Mouse (Mus musculus) hindbrain, embryonic 13.5 days (tissue): ENCODE measurements around the gene Kctd11. TPM values are rescaled to one million over a fixed set of nuclear protein-coding genes. Genes with fewer than 3 reads are reported as not detected.
A peak's percentile ranks its signal among the peaks of the same experiment; 100 is the strongest.

Source experiments
- ATAC-seq: fragments of 200-750 bp; cut with Nextera tagmentation; 2 replicates; pipeline ENCODE4 v1.8.0; 2017; ENCODE audit warnings: moderate TSS enrichment; ENCODE audit not compliant: low FRiP score
- H3K27ac ChIP-seq: fragments of 300-500 bp; sonication (generic); 2 replicates; pipeline ENCODE4 v1.5.1; 2015; ENCODE audit warnings: inconsistent platforms, mild to moderate bottlenecking, moderate library complexity
- H3K27me3 ChIP-seq: fragments of 300-500 bp; sonication (generic); 2 replicates; pipeline ENCODE4 v1.6.1; 2015; ENCODE audit warnings: mild to moderate bottlenecking, inconsistent platforms
- H3K36me3 ChIP-seq: fragments of 300-500 bp; sonication (generic); 2 replicates; pipeline ENCODE4 v1.6.1; 2015; ENCODE audit warnings: mild to moderate bottlenecking, inconsistent platforms
- H3K4me1 ChIP-seq: fragments of 300-500 bp; sonication (generic); replicated peaks from 2 replicates; pipeline ENCODE4 v1.6.1; 2015; ENCODE audit warnings: inconsistent platforms
- H3K4me2 ChIP-seq: fragments of 300-500 bp; sonication (generic); 2 replicates; pipeline ENCODE4 v1.6.1; 2015; ENCODE audit warnings: inconsistent platforms, mild to moderate bottlenecking, moderate library complexity
- H3K4me3 ChIP-seq: fragments of 300-500 bp; sonication (generic); 2 replicates; pipeline ENCODE4 v1.5.1; 2015; ENCODE audit warnings: mild to moderate bottlenecking, inconsistent platforms
- H3K9ac ChIP-seq: fragments of 300-500 bp; sonication (generic); 2 replicates; pipeline ENCODE4 v1.6.1; 2015; ENCODE audit warnings: mild to moderate bottlenecking, inconsistent platforms
- H3K9me3 ChIP-seq: fragments of 300-500 bp; sonication (generic); 2 replicates; pipeline ENCODE4 v1.6.1; 2016; ENCODE audit warnings: inconsistent platforms
- WGBS: fragments of 180-500 bp; shearing (Covaris S2); methylation state at CpG from one replicate; pipeline ENCODE4 v1.1.7; 2015; 5-methylcytosine and 5-hydroxymethylcytosine counted together
- polyA plus RNA-seq: library from polyadenylated mRNA; unstranded; fragments of >200 nt; fragmentation: Nextera tagmentation; extraction: Ambion mirVana; gene quantifications from 2 replicates; pipeline ENCODE4 v1.2.1, GENCODE M21; 2015

Gene Kctd11
- polyA plus RNA-seq, 1 experiment from 2014 or later, result 2.5 TPM

DNA sequence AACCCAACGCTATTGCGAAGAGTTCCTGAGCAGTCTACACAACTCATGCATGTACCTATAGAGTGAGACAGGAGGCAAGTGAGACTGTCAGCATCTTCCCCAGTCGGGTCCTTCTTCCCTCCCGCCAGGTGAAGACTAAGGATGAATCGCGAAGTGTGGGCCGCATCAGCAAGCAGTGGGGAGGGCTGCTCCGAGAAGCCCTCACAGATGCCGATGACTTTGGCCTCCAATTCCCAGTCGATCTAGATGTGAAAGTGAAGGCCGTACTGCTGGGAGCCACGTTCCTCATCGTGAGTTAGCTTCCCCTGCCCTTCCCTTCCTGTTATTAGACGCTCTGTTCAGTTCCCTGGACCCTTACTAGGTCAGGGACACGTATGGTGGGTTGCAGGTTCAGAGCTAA is 31.3 kb downstream of the Kctd11 start:
- Histone ChIP-seq H3K9me3 (no peaks in the 10 kb centered on the region), H3K36me3 (peaks cover 49% of the 10 kb centered on the region), H3K27ac (no peak overlapping the region), H3K27me3 (no peaks in the 10 kb centered on the region), H3K4me2 (no peak overlapping the region), H3K4me3 (no peak overlapping the region), H3K4me1 (peaks cover 45% of the 10 kb centered on the region), H3K9ac (no peak overlapping the region)
- WGBS, result 95% methylated on average over 15 of the region's 15 CpGs
- ATAC-seq, result no peak

DNA sequence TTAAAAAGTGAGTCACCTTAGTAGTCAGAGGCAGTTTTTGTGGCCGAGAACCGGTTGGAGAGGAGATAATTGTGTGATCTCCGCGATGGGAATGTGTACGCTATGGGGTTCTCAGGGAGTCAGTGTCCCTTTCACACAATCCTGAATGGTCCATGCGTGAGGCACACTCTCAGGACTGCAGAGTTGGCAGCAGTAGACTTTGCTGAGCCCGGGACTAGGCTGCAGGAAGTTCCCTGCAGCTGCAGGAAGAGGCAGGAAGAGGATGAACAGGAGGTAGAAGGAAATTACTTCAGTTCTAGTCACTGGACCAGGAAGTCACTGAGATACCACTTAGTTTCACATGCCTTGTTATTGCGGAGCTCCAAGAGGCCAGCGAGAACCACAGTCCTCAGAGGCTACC is 32.1 kb downstream of the Kctd11 start:
- Histone ChIP-seq H3K9me3 (no peaks in the 10 kb centered on the region), H3K27me3 (no peaks in the 10 kb centered on the region), H3K4me2 (no peak overlapping the region), H3K9ac (no peak overlapping the region), H3K4me1 (peaks cover 45% of the 10 kb centered on the region), H3K27ac (no peak overlapping the region; the same call in 1 of the 2 replicates), H3K4me3 (no peak overlapping the region), H3K36me3 (peaks cover 49% of the 10 kb centered on the region)
- no peak for ATAC-seq
- WGBS, result 91% methylated on average over 9 of the region's 9 CpGs

DNA sequence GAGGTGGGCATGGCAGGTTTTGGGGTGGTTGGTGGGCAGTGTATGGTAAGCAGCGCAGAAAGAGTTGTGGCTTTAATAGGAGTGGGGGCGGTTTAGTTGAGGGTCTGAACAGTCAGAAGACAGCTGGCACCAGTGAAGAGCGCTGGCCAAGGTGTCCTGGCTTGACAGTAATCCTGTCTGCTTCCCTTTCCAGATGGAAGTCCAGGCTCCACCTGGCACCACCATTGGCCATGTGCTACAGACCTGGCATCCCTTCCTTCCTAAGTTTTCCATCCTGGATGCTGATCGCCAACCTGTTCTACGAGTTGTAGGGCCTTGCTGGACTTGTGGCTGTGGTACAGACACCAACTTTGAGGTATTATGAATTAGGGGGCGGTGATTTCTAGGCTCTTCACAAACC is 33.2 kb downstream of the Kctd11 start:
- peaks cover 49% of the 10 kb centered on the region for H3K36me3 ChIP-seq
- no peaks in the 10 kb centered on the region for H3K9me3 ChIP-seq
- H3K27me3 ChIP-seq, result no peaks in the 10 kb centered on the region
- peak overlapping the region; percentile 74 for H3K4me3 ChIP-seq
- H3K4me1 ChIP-seq, result peaks cover 45% of the 10 kb centered on the region
- ATAC-seq, result no peak
- WGBS, result 96% methylated on average over 6 of the region's 6 CpGs
- peak overlapping the region; percentile 90 for H3K9ac ChIP-seq
- H3K27ac ChIP-seq, result peak overlapping the region; percentile 98; the same call in 1 of the 2 replicates
- peak overlapping the region; percentile 92 for H3K4me2 ChIP-seq

DNA sequence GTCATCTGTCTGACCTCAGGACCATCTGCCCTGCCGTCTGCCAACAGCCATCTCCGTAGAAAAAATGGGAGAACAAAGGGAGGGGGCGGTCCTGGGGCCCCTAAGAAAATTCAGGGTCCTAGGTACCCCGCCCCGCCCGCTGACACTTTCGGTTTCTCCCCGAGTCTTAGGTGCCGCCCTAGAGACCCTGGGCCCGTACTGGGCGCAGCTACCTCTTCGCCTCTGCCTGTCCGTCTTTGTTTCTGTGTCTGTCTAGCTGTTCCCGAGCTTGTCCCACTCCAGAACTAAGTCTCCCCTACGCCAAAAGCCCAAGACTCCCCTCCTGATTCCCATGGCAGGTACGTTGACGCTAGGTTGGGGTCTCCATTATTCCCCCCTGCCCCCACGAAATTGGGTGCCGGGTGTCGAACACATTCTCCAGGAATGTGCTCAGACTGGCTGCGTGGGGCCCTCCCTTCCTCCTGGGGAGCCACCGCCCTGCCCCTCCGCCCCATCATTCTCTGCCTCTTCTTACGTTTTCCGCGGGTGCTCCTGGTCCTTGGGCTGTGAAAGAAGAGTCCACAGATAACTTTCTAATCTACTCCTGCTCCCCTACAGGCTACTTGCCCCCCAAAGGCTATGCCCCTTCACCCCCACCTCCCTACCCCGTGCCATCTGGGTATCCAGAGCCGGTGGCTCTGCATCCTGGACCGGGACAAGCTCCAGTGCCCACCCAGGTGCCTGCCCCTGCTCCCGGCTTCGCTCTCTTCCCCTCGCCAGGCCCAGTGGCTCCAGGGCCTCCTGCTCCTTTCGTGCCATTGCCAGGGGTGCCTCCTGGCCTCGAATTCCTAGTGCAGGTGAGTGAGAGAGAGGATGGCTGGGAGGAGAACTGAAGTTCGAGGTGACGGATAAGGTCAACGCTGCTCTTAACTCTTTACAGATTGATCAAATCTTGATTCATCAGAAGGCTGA is 34.2 kb downstream of the Kctd11 start:
- Histone ChIP-seq H3K27me3 (no peaks in the 10 kb centered on the region), H3K4me3 (peak overlapping the region; percentile 74), H3K9me3 (no peaks in the 10 kb centered on the region), H3K9ac (peak overlapping the region; percentile 90), H3K27ac (peak overlapping the region; percentile 98), H3K4me1 (peaks cover 45% of the 10 kb centered on the region), H3K36me3 (peaks cover 40% of the 10 kb centered on the region), H3K4me2 (peak overlapping the region; percentile 92)
- WGBS, result 13% methylated on average over 37 of the region's 37 CpGs
- ATAC-seq, result peak; percentile 52

DNA sequence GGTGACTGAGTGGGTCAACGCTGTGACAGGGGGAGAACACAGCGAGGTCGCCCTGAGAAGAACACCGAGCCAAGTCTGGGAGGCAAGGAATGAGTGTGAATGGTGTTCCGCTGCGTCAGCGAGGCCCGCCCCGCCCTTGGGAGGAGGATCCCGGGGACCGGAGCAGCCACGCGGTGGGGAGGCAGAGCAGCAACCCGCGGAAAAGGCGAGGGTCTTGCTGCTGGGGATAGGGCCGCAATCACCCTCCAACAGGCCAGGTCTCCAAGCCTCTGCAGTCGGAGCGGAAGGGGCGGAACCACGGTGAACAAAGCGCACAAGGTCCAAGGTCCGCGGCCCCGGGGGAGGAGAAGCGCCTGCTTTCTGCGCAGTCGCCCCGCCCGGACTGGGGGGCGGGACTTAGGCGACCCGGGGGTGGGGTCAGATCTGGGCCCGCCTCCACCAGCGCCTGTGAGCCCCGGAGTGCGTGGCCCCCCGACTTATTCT is 35.0 kb downstream of the Kctd11 start, which contains the start of gene Plscr3:
Gene Plscr3, plus strand, starts transcription at position 179 of the 483 bp plus-strand sequence.
- peak; percentile 92 for ATAC-seq
- WGBS, result under 1% methylated on average over 37 of the region's 38 CpGs

DNA sequence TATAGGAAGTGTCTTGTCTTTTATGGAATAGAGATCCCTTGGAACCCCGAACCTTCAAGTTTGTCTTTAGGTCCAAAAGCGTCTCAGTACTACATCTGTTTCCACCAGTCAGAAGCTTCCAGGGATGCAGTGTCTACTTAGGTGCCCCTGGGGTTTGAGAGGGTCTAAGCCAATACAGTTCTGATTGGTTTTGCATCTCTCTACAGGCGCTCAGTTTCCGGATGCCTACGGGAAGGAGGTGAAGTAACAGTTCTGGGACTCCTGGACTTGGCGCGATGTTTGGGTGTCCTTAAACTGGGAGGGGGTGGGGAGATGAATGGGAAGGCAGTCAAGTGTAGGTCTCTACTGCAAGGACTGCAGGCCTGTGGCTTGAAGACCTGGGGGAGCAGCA is 42.5 kb downstream of the Kctd11 start:
- H3K9me3 ChIP-seq, result no peaks in the 10 kb centered on the region
- peaks cover 35% of the 10 kb centered on the region for H3K4me1 ChIP-seq
- H3K9ac ChIP-seq, result peak overlapping the region; percentile 69
- no peak for ATAC-seq
- H3K4me2 ChIP-seq, result peak overlapping the region; percentile 99
- 2% methylated on average over 7 of the region's 7 CpGs for WGBS
- peak overlapping the region; percentile 98 for H3K4me3 ChIP-seq
- peak overlapping the region; percentile 89 for H3K27ac ChIP-seq
- H3K36me3 ChIP-seq, result peaks cover 2% of the 10 kb centered on the region
- H3K27me3 ChIP-seq, result no peaks in the 10 kb centered on the region

More for the DNA sequence above, 35.0 kb downstream of the Kctd11 start, which contains the start of gene Plscr3:
- no peaks in the 10 kb centered on the region for H3K9me3 ChIP-seq
- H3K27me3 ChIP-seq, result no peaks in the 10 kb centered on the region
- H3K4me3 ChIP-seq, result peak within 1 kb of the TSS; percentile 74
- peak within 1 kb of the TSS; percentile 90 for H3K9ac ChIP-seq
- H3K4me2 ChIP-seq, result peak within 1 kb of the TSS; percentile 92
- H3K27ac ChIP-seq, result peak within 1 kb of the TSS; percentile 98
- peaks cover 32% of the 10 kb centered on the region for H3K36me3 ChIP-seq
- peaks cover 45% of the 10 kb centered on the region for H3K4me1 ChIP-seq

DNA sequence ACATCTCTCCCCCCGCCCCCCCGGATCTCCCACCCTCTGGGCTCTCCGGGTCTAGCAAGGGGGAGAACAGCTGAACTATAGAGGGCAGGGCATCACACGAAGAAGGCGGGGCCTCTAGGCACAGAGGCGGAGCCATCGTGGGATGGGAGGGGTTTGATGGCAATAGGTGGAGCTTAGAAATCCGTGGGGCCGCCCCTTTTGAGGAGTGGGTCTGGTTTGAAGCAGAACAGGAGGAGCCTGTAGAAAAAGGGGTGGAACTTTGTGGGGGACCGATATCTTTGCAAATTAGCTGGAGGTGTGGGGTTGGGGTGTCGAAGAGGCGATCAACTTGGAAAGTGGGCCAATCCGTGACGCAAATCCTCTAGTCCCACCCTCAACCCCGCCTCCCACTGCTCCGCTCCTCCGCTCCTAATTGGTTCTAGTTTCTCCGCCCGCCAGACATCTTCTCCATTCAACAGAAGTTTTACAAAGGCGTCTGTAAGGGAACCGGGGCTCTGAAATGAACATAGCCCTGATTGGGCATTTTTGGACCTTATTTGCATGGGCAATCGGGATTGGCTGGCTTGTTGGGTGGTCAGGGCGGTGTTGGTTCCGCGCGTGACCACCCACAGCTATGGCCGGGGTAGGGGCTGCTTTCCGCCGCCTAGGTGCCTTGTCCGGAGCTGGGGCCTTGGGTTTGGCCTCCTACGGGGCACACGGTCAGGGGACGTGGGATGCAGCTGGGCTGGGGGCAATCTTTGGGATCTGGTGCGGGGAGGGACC is 43.1 kb downstream of the Kctd11 start, which contains the start of gene Tmem256:
Gene Tmem256, plus strand, starts transcription at position 563 of the 762 bp plus-strand sequence.
- Histone ChIP-seq H3K27me3 (no peaks in the 10 kb centered on the region), H3K27ac (peak within 1 kb of the TSS; percentile 99), H3K4me3 (peak within 1 kb of the TSS; percentile 98), H3K9ac (peak within 1 kb of the TSS; percentile 99), H3K4me2 (peak within 1 kb of the TSS; percentile 99), H3K4me1 (peaks cover 41% of the 10 kb centered on the region), H3K36me3 (peaks cover 8% of the 10 kb centered on the region), H3K9me3 (no peaks in the 10 kb centered on the region)
- 1% methylated on average over 34 of the region's 34 CpGs for WGBS
- ATAC-seq, result peak; percentile 91

DNA sequence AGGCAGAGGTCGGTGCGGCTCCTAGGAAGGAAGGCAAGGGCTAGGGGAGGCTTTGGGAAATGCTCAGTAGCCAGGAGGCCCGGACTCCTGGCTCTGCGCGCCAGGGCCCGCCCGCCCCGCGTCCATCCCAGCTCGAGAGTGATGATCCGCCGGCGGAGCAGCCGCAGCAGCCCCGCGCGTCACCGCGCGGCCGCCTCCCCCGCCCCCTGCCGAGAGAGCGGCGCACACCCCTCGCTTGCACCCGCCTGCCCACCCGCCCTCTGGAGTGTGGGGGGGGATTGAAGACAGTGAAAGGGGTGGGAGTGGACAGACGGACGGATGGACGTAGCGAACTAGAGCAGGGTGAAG is 43.6 kb downstream of the Kctd11 start, which contains the start of gene Nlgn2:
Gene Nlgn2, minus strand, starts transcription at position 181 of the 348 bp plus-strand sequence.
- peak within 1 kb of the TSS; percentile 99 for H3K9ac ChIP-seq
- H3K4me2 ChIP-seq, result peak within 1 kb of the TSS; percentile 99
- no peaks in the 10 kb centered on the region for H3K9me3 ChIP-seq
- WGBS, result under 1% methylated on average over 32 of the region's 32 CpGs
- H3K27ac ChIP-seq, result peak within 1 kb of the TSS; percentile 99
- peak within 1 kb of the TSS; percentile 98 for H3K4me3 ChIP-seq
- H3K36me3 ChIP-seq, result peaks cover 14% of the 10 kb centered on the region
- peaks cover 46% of the 10 kb centered on the region for H3K4me1 ChIP-seq
- peak; percentile 77 for ATAC-seq
- no peaks in the 10 kb centered on the region for H3K27me3 ChIP-seq

DNA sequence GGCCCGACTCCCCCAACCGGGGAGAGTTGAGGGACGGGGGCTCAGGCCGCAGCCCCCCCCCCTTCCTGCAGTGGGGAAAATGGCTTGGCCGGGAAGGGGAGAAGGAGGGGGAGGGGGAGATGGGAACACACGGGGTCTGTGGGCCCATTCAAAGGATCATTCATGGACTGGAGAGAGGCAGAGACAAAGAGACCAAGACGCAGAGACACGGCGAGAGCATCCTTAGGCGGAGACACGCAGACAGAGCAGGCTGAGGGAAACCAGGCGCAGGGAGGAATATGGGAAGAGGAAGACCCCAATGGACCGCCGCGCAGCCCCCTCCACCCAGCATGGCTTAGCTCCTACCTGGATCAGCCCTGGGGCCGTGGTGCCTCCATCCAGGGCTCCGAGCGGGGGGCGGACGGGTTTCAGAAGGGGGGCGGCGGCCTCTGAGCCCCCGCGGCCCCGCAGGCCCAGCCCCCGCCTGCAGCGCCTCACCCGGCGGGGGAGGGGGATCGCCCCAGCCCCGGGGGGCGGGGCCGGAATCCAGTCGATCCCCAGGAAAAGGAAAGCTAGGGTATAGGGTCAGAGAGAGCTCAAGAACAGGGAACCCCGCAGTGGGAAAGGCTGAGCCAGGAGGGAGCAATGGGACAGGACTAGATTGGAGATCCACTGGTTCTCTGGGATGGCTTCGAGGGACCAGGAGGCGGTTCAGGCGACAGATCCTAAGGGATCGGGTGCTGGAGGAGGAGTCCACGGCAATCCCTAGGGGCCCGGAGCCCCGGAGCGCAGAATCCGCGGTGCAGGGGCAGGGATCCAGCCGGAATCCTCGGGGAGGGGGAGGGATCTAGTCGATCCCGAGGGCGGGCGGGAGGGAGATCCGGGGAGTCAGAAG is 44.3 kb downstream of the Kctd11 start:
- Histone ChIP-seq H3K27ac (peak overlapping the region; percentile 99), H3K4me2 (peak overlapping the region; percentile 99), H3K9ac (peak overlapping the region; percentile 99), H3K27me3 (no peaks in the 10 kb centered on the region), H3K36me3 (peaks cover 20% of the 10 kb centered on the region), H3K4me1 (peaks cover 53% of the 10 kb centered on the region), H3K4me3 (peak overlapping the region; percentile 98), H3K9me3 (no peaks in the 10 kb centered on the region)
- ATAC-seq, result peak; percentile 2; the same call in 1 of the 2 replicates
- under 1% methylated on average over 43 of the region's 52 CpGs for WGBS

DNA sequence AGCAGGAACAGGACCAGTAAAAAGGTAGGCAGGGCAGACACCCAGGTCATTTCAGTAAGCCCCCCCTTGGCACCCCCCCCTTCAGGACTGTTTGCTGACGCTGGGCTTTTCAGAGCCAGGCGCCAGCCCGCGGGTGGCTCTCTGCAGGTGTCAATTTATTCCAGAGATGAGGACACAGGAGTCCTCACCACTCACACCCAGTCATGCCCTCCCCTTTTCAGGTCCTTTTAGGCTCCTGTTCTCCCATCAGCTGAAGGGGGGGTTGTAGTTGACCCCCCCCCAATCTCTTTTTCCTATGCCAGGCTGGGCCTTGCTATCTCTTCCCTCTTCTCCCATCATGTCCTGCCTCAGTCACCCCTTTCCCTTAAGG is 45.3 kb downstream of the Kctd11 start:
- ATAC-seq, result no peak
- Histone ChIP-seq H3K4me2 (peak overlapping the region; percentile 99), H3K27ac (peak overlapping the region; percentile 99), H3K9ac (peak overlapping the region; percentile 99), H3K27me3 (no peaks in the 10 kb centered on the region), H3K36me3 (peaks cover 28% of the 10 kb centered on the region), H3K4me3 (peak overlapping the region; percentile 98), H3K9me3 (no peaks in the 10 kb centered on the region), H3K4me1 (peaks cover 53% of the 10 kb centered on the region)
- 7% methylated on average over 4 of the region's 4 CpGs for WGBS

DNA sequence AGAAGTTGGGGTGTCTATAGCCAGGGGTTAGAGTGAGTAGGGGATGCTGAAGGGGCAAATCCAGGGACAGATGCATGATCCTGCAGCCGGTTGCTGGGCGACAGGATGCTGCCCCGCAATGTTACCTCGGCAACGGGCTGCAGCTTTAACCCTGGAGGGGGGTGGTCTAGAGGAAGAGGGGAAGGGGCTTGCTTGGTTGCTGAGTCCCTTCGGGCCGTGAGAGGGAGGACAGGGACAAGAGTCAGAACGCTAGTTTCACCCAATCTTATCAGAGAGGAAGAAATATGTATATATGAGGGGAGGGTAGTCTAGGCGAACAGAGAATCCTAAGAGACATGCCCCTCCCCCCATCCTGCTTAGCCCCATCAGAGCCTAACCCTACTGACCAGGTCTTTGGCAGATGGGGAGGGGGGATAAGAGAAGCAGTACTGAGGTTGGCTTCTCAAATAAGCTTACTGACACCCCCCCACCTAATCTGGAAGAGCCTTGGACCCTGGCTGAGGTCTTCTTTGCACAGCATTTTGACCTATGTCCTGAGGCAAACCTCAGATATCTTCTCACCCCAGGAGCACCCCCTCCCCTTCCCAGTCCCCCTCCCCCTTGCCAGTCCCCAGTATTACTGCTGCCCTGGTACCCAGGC is 45.8 kb downstream of the Kctd11 start:
- Histone ChIP-seq H3K27ac (peak overlapping the region; percentile 99), H3K4me1 (peaks cover 53% of the 10 kb centered on the region), H3K27me3 (no peaks in the 10 kb centered on the region), H3K4me2 (peak overlapping the region; percentile 99), H3K36me3 (peaks cover 32% of the 10 kb centered on the region), H3K9me3 (no peaks in the 10 kb centered on the region), H3K9ac (peak overlapping the region; percentile 99), H3K4me3 (peak overlapping the region; percentile 98)
- no peak for ATAC-seq
- WGBS, result 2% methylated on average over 9 of the region's 9 CpGs
